Mouse (Mus musculus) bone marrow macrophage, adult 2 months (primary cell): Measurements from ENCODE around the gene Col4a3.

Experiments used
- CTCF ChIP-seq: IDR thresholded peaks from 2 replicates; pipeline ENCODE4 v1.5.1; 2012; ENCODE audit warnings: low read depth, mild to moderate bottlenecking, low read length, moderate library complexity
- POLR2A ChIP-seq: IDR thresholded peaks from 2 replicates; pipeline ENCODE4 v1.6.1; 2012; ENCODE audit warnings: mild to moderate bottlenecking, low read depth, low read length, borderline replicate concordance

- TF ChIP-seq POLR2A: no peak
- no peak for TF ChIP-seq CTCF
These were observed 99.6 kb downstream of the Col4a3 start for GRCm38 (mm10) chr1:82686328-82686727.
